Mouse (Mus musculus) splenic B cell, adult 2 months (primary cell): ENCODE data around the gene Hcfc2.

Experiments
- DNase-seq: peaks from one replicate; pipeline ENCODE4 v3.0.0-alpha.2; 2011; ENCODE audit warnings: low read depth, low spot score
- H3K27me3 ChIP-seq: 2 replicates; pipeline ENCODE4 v1.6.1; 2012; ENCODE audit warnings: mild to moderate bottlenecking, low read length, moderate library complexity, mixed read lengths; ENCODE audit not compliant: control insufficient read depth, poor library complexity, insufficient read depth, severe bottlenecking
- H3K36me3 ChIP-seq: 2 replicates; pipeline ENCODE4 v1.6.1; 2012; ENCODE audit warnings: mild to moderate bottlenecking, low read length, moderate library complexity, mixed read lengths; ENCODE audit not compliant: control insufficient read depth, poor library complexity, insufficient read depth, severe bottlenecking

The Hcfc2 gene

DNA sequence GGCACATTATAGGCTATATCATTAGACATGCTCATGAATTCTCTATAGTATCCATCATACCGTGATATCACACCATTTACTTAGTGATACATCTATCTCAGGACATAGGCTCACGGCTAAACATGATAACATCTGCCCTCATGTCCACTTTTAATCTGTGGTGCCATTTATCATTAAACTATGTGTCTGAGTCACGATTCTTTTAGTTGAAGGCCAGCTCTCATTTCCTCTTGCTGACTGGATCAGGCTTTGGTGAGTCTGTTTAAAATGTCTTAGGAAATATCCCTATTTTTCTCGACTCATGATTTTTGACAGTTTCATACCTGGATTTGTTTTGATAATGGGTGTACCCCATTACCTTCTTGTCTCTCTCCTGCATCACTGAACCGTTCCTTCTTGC lies at the start of gene Hcfc2:
Gene Hcfc2, plus strand, starts transcription at position 205 of the 400 bp plus-strand sequence.
- Histone ChIP-seq H3K27me3 (no peaks in the 10 kb centered on the region), H3K36me3 (no peaks in the 10 kb centered on the region)
- DNase-seq = no peak

DNA sequence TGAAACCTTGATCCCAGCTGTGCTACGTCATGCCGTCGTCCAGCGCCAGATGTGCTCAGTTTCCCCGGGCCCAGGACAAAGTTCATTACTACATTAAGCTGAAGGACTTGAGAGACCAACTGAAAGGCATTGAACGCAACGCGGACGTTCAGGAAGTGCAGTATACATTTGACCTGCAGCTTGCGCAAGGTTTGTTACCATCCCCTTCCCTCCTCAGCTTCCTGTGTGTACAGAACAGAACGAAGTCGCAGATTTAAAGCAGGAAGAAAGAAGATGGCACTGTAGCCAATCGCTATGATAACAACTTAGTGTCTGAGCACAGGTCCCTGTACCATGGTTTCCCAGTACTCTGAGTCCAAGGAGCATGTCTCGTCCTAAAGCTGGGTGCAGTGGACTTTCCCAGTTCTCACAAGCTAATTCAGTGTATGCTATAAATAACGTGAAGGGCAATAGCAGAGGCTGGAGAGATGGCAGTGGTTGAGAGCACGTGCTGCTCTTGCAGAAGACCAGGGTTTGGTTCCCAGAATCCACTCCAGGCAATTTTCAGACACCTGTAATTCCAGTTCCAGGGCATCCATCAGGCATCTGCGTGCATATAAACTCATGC lies 48.7 kb upstream of the Hcfc2 start:
- DNase-seq = no peak
- H3K27me3 ChIP-seq = no peaks in the 10 kb centered on the region
- peaks cover 16% of the 10 kb centered on the region for H3K36me3 ChIP-seq

DNA sequence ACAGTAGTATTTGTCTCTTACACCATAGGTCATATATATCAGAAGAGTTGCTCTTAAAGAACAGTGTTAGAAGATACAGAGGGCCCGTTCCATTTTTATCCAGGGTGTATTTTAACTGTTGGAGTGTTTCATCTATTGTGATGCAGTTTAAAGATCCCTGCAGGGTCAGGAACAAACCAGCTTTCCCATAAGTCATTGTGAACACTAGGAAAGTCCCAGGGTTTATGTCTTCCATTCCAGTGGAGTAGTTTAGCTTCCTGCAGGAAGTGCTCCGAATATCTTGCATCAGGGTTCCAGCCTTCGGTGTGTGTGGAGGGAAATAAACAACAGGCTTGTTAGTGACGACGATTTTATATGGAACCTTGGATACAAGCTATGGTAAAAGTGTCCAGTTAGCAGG lies 44.7 kb upstream of the Hcfc2 start:
- DNase-seq = no peak
- Histone ChIP-seq H3K36me3 (peaks cover 7% of the 10 kb centered on the region; the same call in 1 of the 2 replicates), H3K27me3 (no peaks in the 10 kb centered on the region)

DNA sequence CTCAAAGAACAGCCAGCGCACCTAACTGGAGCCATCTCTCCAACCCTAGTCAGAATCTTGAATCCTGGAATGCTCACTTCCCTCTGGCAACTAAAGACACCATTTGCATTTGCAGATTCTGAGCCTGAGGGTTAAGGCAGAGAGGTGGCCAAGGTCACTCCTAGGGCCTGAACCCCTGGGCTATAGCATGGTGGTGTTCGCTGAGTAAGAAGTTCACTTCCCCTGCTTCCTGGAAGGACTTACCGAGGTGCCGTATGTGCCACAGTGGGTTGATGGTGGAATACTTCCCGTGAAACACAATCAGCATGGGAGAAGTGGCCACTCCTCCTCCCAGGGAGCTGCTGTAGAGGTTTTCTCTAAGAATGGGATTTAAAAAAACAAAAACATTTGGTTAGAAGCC lies 43.3 kb upstream of the Hcfc2 start:
- no peak for DNase-seq
- H3K36me3 ChIP-seq = peaks cover under 1% of the 10 kb centered on the region; the same call in 1 of the 2 replicates
- no peaks in the 10 kb centered on the region for H3K27me3 ChIP-seq

DNA sequence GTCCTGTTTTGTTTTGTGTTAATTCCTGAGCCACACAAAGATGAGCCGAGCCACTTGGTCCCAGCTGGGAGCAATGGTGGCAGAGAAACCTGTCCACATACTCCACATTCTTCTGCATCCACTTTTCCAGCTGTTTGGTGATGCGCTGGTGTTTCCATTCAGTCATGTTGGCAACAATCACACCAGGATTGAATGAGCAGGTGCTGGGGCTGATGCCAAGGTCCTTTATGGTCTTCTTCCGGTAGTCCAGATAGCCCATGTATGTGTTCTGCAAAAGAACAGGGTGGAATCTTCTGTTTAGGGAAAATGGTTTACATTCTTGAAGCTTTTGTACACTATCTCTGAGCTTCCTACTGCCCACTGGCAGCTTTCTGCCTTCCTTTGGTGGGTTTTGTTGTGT lies 41.4 kb upstream of the Hcfc2 start:
- Histone ChIP-seq H3K36me3 (no peaks in the 10 kb centered on the region), H3K27me3 (no peaks in the 10 kb centered on the region)
- DNase-seq = no peak

DNA sequence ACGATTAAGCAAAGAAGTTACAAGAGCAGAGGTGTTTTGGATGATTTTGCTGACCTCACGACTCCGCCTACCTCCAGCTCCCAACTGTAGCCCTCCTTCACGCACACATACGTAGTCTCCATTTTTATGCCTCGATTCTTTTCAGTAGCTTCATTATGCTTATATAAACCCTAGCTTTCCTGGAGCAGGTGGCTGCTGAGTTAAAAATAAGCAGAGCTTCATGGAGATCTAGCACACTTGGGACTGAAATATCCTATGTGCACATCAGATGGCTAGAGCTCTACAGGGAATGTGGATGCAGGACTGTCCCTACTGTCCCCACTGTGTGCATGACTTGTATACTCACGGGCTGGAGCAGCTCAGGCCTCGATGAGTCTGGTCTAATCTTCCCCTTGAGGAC lies 34.1 kb upstream of the Hcfc2 start:
- Histone ChIP-seq H3K36me3 (no peaks in the 10 kb centered on the region), H3K27me3 (no peaks in the 10 kb centered on the region)
- no peak for DNase-seq

DNA sequence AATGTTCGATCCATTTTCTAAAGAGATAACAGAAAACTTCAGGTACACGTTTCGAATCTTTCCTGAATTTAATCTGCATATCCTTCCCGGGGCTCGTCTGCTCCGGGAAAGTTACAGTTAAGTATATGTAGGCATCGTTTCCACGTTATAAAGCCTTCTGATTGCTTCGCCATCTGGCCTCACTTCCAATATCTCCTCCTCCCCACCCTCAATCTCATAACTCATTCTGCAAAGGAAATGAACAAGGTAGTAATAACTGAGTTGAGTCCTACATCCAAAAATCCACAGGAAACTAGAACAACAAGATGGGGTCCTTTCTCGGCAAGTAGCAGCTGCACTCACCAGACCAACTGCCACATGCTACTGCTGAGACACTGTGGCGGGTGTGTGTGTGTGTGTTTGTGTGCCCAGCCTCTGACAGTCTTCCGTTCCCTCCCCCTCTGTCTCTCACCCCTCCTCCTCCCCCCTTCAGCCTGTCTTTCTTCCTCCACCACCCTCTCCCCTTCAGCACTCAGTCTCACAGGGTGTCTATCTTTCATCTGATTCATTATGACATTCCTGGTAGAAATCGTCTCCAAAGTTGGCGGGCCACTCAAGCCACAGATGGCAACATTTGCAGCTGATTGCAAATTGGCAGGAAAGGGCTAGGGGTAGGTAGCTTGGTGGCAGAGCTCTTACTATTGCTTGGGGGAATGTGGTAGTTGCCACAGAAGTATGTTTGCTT lies 33.5 kb upstream of the Hcfc2 start:
- Histone ChIP-seq H3K27me3 (no peaks in the 10 kb centered on the region), H3K36me3 (no peaks in the 10 kb centered on the region)
- no peak for DNase-seq

DNA sequence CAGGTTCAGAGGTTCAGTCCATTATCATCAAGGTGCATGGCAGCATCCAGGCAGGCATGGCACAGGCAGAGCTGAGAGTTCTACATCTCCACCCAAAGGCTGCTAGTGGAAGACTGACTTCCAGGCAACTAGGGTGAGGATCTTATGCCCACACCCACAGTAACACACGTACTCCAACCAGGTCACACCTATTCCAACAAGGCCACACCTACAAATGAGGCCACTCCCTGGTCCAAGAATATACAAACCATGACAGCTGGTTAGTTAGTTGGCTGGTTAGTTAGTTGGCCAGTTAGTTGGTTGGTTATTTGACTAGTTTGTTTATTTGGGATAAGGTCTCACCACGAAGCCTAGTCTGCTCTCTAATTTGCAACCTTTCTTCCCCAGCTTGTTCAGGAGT lies 32.7 kb upstream of the Hcfc2 start:
- H3K27me3 ChIP-seq = no peaks in the 10 kb centered on the region
- H3K36me3 ChIP-seq = no peaks in the 10 kb centered on the region
- DNase-seq = no peak

DNA sequence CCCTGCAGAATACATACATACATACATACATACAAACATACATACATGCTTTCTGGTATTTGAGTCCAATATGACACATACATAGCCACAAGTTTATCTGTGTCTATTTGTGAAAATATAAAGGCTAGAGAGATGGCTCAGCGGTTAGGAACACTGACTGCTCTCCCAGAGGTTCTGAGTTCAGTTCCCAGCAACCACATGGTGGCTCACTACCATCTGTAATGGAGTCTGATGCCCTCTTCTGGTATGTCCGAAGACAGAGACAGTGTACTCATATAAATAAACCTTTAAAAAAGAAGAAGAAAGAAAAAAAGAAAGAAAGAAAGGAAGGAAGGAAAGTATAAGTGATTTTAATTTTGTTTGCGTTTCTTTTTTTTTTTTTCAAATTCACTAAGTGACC lies 30.0 kb upstream of the Hcfc2 start:
- Histone ChIP-seq H3K36me3 (no peaks in the 10 kb centered on the region), H3K27me3 (no peaks in the 10 kb centered on the region)
- DNase-seq = no peak

DNA sequence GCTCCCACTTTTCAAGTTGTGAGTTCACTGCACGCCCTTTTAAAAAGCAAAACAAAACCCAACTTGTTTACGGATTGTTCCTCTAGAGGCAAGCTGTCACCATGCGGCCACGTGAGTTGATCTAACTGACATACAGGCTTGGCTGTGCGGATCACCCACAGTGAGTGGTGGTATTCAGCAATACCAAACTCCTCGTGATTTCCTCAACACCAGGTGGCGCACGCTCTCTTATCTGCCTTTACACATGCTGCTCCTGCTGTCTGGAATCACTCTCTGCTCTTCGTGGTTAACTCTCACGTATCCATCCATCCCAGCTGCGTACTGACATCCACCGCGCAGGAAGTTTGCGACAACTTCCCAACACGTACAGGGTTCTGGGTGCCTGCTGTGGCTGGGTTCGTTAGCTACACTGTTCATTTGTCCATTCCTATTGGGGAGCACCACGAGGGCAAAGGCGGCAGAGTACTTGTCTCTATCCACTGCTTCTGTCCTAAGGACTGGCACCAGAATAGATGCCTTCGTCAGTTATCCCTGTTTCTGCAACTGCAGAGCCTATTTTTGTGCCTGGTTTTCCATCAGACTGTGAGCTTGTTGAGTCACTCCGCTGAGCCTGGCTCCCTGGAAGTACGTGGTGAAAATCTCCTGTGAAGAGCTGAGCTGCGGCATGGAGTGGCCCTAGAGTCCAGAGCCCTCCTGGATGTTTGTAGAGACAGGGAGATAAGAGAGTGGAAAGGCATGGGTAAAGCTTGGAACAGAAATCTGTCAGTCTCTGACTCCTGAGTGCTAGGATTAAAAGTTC lies 29.3 kb upstream of the Hcfc2 start:
- no peaks in the 10 kb centered on the region for H3K36me3 ChIP-seq
- H3K27me3 ChIP-seq = no peaks in the 10 kb centered on the region
- DNase-seq = peak; percentile 85

DNA sequence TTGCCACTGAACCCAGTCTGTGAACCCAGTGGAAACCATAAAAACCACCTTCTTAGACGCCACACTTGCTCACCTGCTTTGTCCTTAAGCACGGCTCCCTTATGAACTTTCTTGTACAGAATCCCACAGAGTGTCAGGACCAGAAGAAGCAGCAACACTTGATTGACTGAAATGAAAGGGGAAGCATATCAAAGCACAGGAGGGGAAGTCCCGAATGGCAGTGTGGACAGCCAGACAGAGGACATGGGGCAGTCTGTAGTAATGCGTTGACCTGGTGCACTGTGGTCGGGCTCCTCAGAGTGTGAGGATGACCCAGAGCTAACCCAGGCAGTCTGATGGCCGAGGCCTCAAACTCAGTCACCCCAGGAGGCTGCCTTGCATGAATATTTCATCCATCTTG lies 25.8 kb upstream of the Hcfc2 start:
- H3K36me3 ChIP-seq = no peaks in the 10 kb centered on the region
- no peaks in the 10 kb centered on the region for H3K27me3 ChIP-seq
- DNase-seq = no peak

DNA sequence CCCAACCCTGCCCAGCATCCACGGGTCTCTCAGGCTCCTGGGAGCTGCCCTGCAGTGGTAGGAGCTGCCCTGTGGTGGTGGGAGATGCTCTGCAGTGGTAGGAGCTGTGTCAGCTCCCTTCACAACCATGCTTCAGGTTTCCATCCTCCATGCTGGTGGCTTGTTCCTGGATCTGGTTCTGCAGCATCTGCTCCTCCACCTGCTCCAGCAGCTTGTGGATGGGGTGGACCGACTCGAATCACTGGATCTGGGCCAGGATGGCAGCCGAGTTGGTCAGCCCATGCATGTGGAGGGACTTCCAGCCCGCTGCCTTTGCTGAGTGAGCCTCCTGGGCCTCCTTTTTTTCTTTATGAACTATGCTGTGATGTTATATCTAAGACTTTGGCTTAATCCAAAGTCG lies 19.0 kb upstream of the Hcfc2 start:
- no peak for DNase-seq

DNA sequence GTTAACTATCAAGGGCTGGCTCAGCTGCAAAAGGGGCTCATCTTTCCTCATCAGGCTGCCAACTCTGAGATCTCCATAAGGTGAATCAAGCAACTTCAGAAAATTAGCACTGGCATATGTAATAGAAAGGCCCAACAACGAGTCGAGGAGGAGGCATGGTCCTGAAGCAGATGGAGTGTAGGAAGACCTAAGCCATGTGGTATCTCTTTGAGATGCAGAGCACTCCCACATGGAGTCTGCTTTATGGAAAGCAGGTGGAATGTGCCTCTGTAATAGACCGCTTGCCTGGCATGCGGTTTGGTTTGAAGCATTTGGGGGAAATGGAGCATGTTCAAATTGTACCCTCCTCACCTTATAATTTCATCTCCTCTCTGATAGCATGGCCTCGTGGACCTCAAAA lies 15.2 kb upstream of the Hcfc2 start:
- no peak for DNase-seq
- Histone ChIP-seq H3K27me3 (no peaks in the 10 kb centered on the region; the same call in none of the 2 replicates), H3K36me3 (no peaks in the 10 kb centered on the region)

More for the DNA sequence above, 19.0 kb upstream of the Hcfc2 start:
- Histone ChIP-seq H3K36me3 (no peaks in the 10 kb centered on the region), H3K27me3 (no peaks in the 10 kb centered on the region; the same call in none of the 2 replicates)

DNA sequence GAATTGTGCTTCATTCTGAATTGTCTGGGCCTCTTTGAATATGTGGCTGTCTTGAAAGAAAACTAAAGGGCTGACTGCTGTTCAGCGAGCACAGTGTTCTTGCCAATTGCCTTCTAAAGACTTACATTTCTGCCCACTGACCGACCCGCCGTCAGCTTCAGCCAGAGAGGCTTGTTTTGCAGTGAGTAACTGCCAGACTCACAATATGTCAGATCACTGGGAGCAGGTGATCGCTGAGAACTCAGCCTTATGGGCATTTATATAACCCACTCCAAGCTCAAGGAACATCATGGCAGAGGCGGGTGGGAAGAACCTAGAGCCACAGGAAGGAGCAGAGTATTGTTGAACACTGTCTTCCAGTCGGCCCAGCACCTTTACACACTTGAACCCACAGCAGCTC lies 14.3 kb upstream of the Hcfc2 start:
- H3K27me3 ChIP-seq = no peaks in the 10 kb centered on the region; the same call in none of the 2 replicates
- no peak for DNase-seq
- no peaks in the 10 kb centered on the region for H3K36me3 ChIP-seq

DNA sequence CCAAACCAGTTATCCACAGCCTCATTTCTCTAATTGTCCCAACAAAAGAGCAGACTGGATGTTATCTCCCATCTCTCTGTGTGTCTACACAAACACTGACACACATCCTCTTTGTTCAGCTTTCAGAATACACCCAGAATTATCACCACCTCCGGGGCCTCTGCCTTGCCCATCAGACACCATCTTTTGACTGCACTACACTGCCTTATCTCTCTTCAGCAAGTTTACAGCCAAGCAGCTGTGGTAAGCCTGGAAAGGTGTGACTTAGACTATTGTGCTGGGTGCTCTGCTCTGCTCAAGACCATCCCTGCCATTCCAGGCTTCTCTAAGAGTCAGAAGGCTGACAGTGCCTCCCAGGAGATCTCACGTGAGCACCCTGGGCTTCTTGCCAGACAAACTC lies 10.5 kb upstream of the Hcfc2 start:
- DNase-seq = no peak

More for the DNA sequence above, 10.5 kb upstream of the Hcfc2 start:
- no peaks in the 10 kb centered on the region for H3K27me3 ChIP-seq
- no peaks in the 10 kb centered on the region for H3K36me3 ChIP-seq
